Mouse (Mus musculus): Measurements from ENCODE around the gene Pdyn. TPM values are rescaled to one million over a fixed set of nuclear protein-coding genes. Genes with fewer than 3 reads are reported as not detected.

Gene Pdyn
- 7.5 and 10.3 TPM in 2 replicates for polyA plus RNA-seq (2016; fragmentation: Nextera tagmentation; extraction: Ambion mirVana)

DNA sequence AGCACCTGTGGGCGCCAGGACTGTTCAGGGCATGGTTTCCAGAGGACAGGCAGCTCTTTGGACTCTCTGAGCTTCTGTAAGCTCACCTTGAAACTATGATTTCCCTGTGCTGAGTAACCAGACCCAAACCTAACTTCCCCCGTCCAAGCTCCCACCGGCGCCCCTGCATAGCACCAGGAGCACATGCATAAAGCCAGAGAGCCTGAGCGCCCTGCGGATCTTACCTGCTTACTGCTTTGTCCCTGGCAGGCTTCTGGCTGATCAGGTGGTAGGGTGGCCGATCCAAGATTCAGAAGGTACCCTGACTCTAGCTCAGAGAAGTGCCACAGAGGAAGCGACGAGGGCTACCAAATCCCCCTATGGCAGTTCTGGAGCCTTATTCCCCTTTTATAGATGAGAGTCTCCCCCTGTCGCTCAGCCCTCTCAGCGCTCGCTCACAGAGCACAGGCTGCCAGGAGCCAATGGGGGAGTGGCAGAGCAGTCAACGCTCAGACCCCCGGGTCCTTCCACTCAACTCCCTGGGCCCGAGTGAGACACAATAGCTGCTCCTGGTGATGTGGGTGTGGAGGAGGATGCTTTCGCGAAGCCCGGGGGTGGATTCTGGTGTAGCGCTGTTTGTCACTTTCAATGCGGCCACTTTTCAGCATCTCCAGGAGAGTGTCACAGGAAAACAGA lies at the start of gene Pdyn:
Gene Pdyn, minus strand, starts transcription at position 361 of the 675 bp plus-strand sequence.
- Histone ChIP-seq H3K36me3 (no peaks in the 10 kb centered on the region), H3K9me3 (replicated peaks) (no peaks in the 10 kb centered on the region), H3K9ac (peak within 1 kb of the TSS; percentile 37; the same call in 1 of the 2 replicates), H3K4me1 (peaks cover 4% of the 10 kb centered on the region), H3K4me3 (peak within 1 kb of the TSS; percentile 19; the same call in 1 of the 2 replicates), H3K27ac (no peak within 1 kb of the TSS), H3K27me3 (peaks cover 40% of the 10 kb centered on the region), H3K4me2 (replicated peaks) (peak within 1 kb of the TSS; percentile 45)
- 9% methylated on average over 20 of the region's 20 CpGs for WGBS
- peak; percentile 59; the same call in 1 of the 2 replicates for ATAC-seq (ENCODE audit: low FRiP score)

DNA sequence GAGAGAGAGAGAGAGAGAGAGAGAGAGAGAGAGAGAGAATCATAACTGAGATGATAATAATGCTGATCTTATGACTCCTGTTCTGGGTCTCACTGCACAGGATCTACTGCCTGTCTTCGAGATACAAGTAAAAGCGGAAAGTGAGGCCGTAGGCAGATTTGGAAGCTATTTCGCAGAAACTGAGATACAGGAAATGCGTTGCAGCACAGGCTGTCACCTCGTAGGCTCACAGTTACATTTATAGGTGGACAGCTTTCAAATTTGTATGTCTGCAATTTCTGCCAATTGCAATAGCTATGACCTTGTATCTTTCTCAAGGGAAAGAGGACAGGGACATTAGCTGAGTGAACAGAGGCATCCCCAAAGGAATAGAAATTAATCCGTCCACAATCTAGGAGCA lies 42.4 kb upstream of the Pdyn start:
- Histone ChIP-seq H3K27me3 (no peaks in the 10 kb centered on the region), H3K4me2 (replicated peaks) (no peak overlapping the region), H3K4me3 (no peak overlapping the region), H3K36me3 (no peaks in the 10 kb centered on the region), H3K27ac (no peak overlapping the region), H3K9me3 (replicated peaks) (no peaks in the 10 kb centered on the region), H3K4me1 (no peaks in the 10 kb centered on the region), H3K9ac (no peak overlapping the region)
- 90% methylated on average over 7 of the region's 7 CpGs for WGBS
- ATAC-seq (ENCODE audit: low FRiP score): no peak

DNA sequence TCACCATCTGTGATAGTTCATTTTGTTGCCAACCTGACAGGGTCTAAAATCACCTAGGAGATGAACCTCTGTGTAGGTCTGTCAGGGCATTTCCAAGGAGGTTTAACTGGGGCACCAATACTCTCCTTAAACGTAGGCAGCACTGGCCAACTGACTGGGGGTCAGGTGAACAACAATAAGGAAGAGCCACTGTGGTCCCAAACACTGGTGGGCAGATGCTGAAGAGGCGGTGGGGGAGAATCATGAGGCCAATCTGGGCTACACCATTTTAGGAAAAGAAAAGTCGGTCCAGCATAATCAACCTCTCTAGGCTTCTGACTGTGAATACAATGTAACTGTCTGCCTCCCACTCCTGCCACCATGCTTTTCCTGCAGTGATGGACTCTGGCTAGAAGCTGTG lies 40.9 kb upstream of the Pdyn start:
- Histone ChIP-seq H3K27me3 (no peaks in the 10 kb centered on the region), H3K27ac (no peak overlapping the region), H3K4me2 (replicated peaks) (no peak overlapping the region), H3K4me1 (no peaks in the 10 kb centered on the region; the same call in 1 of the 2 replicates), H3K9ac (no peak overlapping the region), H3K36me3 (no peaks in the 10 kb centered on the region), H3K4me3 (no peak overlapping the region), H3K9me3 (replicated peaks) (no peaks in the 10 kb centered on the region)
- no peak for ATAC-seq (ENCODE audit: low FRiP score)
- WGBS: 75% methylated on average over 3 of the region's 3 CpGs

DNA sequence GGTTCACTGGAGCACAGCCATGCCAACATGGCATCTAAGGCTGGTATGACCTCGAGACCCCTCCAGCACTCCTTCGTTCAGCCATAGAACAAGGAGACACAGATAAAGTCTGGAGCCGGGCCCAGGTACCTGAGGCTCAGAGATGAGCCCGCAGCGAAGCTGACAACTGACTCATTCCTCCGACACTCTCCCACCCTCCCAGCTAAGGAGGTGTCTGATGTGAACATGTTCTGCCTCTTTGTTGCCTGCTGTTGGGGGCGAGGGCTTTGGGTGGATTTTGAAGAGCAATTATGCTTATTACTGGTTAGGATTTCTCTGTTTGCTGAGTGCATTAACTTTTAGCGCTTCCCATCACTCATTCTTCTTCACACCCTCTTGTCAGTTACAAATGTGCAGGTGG lies 34.4 kb upstream of the Pdyn start:
- no peak overlapping the region for H3K4me2 ChIP-seq (replicated peaks)
- no peak overlapping the region for H3K4me3 ChIP-seq
- H3K4me1 ChIP-seq: no peaks in the 10 kb centered on the region; the same call in 1 of the 2 replicates
- 73% methylated on average over 8 of the region's 8 CpGs for WGBS
- no peaks in the 10 kb centered on the region for H3K9me3 ChIP-seq (replicated peaks)
- ATAC-seq (ENCODE audit: low FRiP score): no peak
- no peaks in the 10 kb centered on the region; the same call in 1 of the 2 replicates for H3K27me3 ChIP-seq
- no peak overlapping the region for H3K9ac ChIP-seq
- no peak overlapping the region for H3K27ac ChIP-seq
- H3K36me3 ChIP-seq: no peaks in the 10 kb centered on the region

DNA sequence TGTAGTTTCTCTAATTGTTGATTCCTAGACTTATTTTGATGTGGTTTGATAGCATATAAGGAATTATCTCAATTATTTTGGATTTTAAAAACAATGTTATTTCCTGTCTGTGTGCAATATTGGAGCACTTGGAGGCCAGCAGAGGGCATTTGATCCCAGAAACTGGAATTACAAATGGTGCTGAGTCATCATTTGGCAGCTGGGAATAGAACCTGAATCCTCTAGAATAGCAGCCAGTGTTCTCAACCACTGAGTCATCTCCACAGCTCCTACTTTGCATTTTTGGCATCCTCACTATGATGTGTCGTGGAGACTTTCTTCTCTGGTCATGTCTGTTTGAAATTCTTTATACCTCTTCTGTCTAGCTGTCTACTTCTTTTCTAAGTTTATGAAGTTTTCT lies 30.0 kb upstream of the Pdyn start:
- H3K4me1 ChIP-seq: no peaks in the 10 kb centered on the region
- H3K4me2 ChIP-seq (replicated peaks): no peak overlapping the region
- H3K36me3 ChIP-seq: no peaks in the 10 kb centered on the region
- no peaks in the 10 kb centered on the region for H3K9me3 ChIP-seq (replicated peaks)
- WGBS: 81% methylated on average over 1 of the region's 1 CpGs
- no peaks in the 10 kb centered on the region; the same call in 1 of the 2 replicates for H3K27me3 ChIP-seq
- H3K27ac ChIP-seq: no peak overlapping the region
- ATAC-seq (ENCODE audit: low FRiP score): no peak
- H3K9ac ChIP-seq: no peak overlapping the region
- no peak overlapping the region for H3K4me3 ChIP-seq

DNA sequence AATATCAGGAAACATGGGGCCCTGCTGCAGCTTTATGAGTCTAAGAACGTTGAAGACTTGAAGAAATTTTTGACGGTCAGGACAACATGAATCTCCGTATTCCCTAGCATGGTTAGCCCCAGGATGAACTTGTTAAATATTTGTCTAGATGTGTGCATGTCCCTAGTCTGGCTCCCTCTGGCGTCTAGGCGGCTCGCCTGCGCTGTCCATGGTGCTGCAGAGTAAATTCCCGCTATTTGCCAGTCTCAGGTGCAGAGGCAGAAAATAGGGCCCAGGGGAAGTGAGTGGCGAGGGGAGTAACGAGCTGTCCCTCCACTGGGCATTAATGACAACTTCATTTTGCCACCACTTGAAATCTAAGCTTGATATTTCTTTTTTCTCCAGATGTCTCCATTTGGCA lies 16.0 kb upstream of the Pdyn start:
- WGBS: 25% methylated on average over 10 of the region's 10 CpGs
- H3K4me1 ChIP-seq: no peaks in the 10 kb centered on the region
- H3K9me3 ChIP-seq (replicated peaks): no peaks in the 10 kb centered on the region
- H3K4me2 ChIP-seq (replicated peaks): no peak overlapping the region
- H3K27me3 ChIP-seq: no peaks in the 10 kb centered on the region
- H3K27ac ChIP-seq: no peak overlapping the region
- no peaks in the 10 kb centered on the region for H3K36me3 ChIP-seq
- no peak overlapping the region for H3K4me3 ChIP-seq
- no peak for ATAC-seq (ENCODE audit: low FRiP score)
- H3K9ac ChIP-seq: no peak overlapping the region

DNA sequence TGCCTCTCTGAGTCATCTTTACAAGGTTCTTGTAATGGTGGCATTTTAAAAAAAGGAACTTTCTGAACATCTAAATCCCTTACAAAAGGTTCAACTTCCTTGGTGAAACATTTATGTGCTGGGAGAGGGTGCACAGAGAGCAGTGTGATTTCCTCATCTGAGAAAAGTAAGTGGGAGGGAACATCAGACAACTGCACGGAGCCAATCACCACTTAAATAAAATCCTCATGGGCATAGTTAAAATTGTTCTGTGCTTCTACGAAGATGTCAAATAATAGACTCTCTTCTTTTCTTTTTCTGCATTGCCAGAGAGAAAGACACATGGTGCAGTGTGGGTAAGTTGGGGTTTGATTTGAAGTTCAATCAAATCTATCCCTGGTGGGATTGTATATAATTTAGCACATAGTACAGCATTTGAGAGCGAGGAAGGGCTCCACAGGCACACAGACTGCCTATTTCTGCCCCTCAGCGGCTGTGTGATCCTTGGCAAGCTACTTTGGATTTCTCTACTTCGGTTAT lies 13.4 kb upstream of the Pdyn start:
- WGBS: 81% methylated on average over 5 of the region's 5 CpGs
- H3K36me3 ChIP-seq: no peaks in the 10 kb centered on the region
- H3K4me3 ChIP-seq: no peak overlapping the region
- no peak for ATAC-seq (ENCODE audit: low FRiP score)
- H3K9ac ChIP-seq: no peak overlapping the region
- H3K27ac ChIP-seq: no peak overlapping the region
- H3K4me1 ChIP-seq: no peaks in the 10 kb centered on the region
- no peak overlapping the region for H3K4me2 ChIP-seq (replicated peaks)
- no peaks in the 10 kb centered on the region for H3K9me3 ChIP-seq (replicated peaks)
- H3K27me3 ChIP-seq: no peaks in the 10 kb centered on the region

DNA sequence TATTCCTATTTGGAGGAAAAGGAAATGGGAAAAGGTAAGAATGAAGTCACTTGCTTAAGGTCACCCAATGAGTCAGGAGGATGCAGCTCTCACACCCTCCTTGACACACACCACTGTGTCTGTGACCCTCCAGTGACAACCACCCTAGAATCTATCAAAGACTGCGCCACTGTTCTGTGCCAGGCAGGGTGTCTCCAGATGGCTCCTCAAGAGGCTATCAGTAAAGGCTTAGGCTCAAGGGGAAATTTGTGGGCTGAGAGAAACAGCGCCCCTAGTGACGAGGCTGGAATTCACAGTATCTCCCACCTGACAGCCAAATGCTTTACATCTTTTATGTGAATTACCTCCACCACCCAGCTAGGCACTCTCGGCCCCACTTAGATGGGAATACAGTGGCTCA lies 3.6 kb downstream of the Pdyn start:
- ATAC-seq (ENCODE audit: low FRiP score): no peak; the same call in 1 of the 2 replicates
- H3K9ac ChIP-seq: no peak overlapping the region

DNA sequence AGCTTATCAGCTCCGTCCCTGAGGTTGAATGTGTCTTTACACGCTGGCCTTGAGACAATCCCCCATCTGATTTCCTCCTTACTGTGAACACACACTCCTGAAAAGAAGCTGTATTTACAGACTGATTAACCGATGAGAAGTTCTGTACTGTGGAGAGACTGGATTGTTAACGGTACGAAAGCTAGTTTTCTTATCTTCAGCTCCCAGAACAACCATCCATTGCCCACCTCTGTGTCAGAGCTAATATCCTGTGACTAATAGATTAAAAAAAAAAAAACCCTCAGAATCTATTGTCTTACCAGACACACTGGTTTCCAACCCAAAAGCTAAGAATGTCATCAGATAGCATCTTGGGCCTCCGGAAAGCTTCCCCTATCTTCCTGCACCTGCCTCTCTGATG lies 5.3 kb downstream of the Pdyn start:
- peaks cover under 1% of the 10 kb centered on the region for H3K4me1 ChIP-seq
- WGBS: 79% methylated on average over 6 of the region's 6 CpGs
- no peak overlapping the region for H3K9ac ChIP-seq
- no peak for ATAC-seq (ENCODE audit: low FRiP score)
- H3K4me3 ChIP-seq: no peak overlapping the region
- no peak overlapping the region for H3K4me2 ChIP-seq (replicated peaks)
- no peaks in the 10 kb centered on the region for H3K36me3 ChIP-seq
- no peak overlapping the region for H3K27ac ChIP-seq
- peaks cover 18% of the 10 kb centered on the region for H3K27me3 ChIP-seq
- no peaks in the 10 kb centered on the region for H3K9me3 ChIP-seq (replicated peaks)

More for the DNA sequence above, 3.6 kb downstream of the Pdyn start:
- Histone ChIP-seq H3K4me1 (peaks cover 4% of the 10 kb centered on the region), H3K4me2 (replicated peaks) (no peak overlapping the region), H3K9me3 (replicated peaks) (no peaks in the 10 kb centered on the region), H3K27ac (no peak overlapping the region), H3K27me3 (peaks cover 34% of the 10 kb centered on the region), H3K36me3 (no peaks in the 10 kb centered on the region), H3K4me3 (no peak overlapping the region)
- 11% methylated on average over 4 of the region's 4 CpGs for WGBS

DNA sequence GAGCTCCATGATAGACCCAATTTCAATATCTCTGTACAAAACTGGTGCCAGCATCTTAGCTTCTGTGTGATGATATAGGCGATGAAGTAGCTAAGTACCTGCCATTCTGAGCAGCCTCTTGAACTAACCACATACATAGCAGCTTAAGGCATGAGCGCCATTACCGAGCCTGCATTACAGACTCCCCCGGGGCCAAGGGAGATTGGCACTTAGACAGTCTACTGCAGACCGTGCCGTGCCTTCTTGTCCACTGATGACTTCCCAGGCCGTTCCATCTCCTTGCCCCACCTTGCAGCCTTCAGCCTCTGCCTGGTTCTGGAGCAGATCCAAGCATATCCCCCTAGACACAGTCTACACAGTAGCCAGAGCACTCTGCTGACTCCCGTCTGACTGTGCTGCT lies 7.0 kb downstream of the Pdyn start:
- Histone ChIP-seq H3K9ac (no peak overlapping the region), H3K4me1 (no peaks in the 10 kb centered on the region), H3K9me3 (replicated peaks) (no peaks in the 10 kb centered on the region), H3K36me3 (no peaks in the 10 kb centered on the region), H3K4me2 (replicated peaks) (no peak overlapping the region), H3K27me3 (peaks cover 5% of the 10 kb centered on the region; the same call in 1 of the 2 replicates), H3K4me3 (no peak overlapping the region), H3K27ac (no peak overlapping the region)
- 84% methylated on average over 8 of the region's 8 CpGs for WGBS
- no peak for ATAC-seq (ENCODE audit: low FRiP score)

DNA sequence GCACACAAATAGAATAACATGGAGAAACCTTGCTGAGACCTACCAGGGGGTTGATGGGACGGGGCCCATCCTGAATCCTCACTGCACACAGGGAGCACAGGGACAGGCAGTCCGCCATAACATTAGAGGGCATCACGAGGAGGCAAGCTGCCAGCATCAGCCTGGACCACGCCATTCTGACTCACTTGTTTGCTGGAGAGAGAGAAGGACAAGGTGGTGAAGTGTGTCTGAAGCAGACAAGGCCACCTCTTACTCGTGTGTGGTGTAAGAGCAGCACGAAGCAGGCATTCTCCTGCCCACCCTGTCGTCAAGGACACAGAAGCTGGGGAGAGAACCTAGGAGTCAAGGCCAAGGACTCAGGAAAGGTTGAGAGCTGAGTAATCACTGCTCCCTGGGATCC lies 9.9 kb downstream of the Pdyn start:
- no peaks in the 10 kb centered on the region for H3K9me3 ChIP-seq (replicated peaks)
- no peaks in the 10 kb centered on the region for H3K4me1 ChIP-seq
- ATAC-seq (ENCODE audit: low FRiP score): no peak
- no peak overlapping the region for H3K4me2 ChIP-seq (replicated peaks)
- no peak overlapping the region for H3K4me3 ChIP-seq
- H3K9ac ChIP-seq: no peak overlapping the region
- H3K36me3 ChIP-seq: no peaks in the 10 kb centered on the region
- no peak overlapping the region for H3K27ac ChIP-seq
- H3K27me3 ChIP-seq: no peaks in the 10 kb centered on the region
- 83% methylated on average over 7 of the region's 7 CpGs for WGBS

DNA sequence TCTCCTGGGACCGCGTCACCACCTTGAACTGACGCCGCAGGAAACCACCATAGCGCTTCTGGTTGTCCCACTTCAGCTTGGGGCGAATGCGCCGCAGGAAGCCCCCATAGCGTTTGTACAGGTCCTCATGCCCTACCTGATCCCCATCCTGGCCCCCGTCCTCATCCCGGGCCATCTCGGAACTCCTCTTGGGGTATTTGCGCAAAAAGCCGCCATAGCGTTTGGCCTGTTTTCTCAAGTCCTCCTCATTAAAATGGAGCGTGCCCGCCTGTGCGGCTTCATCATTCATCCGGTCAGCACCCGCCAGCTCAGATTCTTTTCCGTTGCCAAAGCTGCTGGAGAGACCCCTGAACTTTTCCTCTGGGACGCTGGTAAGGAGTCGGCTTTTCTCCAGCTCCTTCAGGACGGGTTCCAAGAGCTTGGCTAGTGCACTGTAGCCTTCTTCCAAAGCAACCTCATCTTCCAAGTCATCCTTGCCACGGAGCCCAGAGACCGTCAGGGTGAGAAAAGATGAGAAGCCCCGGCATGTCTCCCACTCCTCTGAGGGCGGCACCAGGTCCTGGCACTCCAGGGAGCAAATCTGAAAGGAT lies 11.5 kb downstream of the Pdyn start:
- Histone ChIP-seq H3K27me3 (no peaks in the 10 kb centered on the region), H3K4me3 (no peak overlapping the region), H3K27ac (no peak overlapping the region), H3K36me3 (no peaks in the 10 kb centered on the region), H3K4me1 (no peaks in the 10 kb centered on the region), H3K9me3 (replicated peaks) (no peaks in the 10 kb centered on the region), H3K4me2 (replicated peaks) (no peak overlapping the region), H3K9ac (no peak overlapping the region)
- 93% methylated on average over 28 of the region's 28 CpGs for WGBS
- ATAC-seq (ENCODE audit: low FRiP score): no peak

DNA sequence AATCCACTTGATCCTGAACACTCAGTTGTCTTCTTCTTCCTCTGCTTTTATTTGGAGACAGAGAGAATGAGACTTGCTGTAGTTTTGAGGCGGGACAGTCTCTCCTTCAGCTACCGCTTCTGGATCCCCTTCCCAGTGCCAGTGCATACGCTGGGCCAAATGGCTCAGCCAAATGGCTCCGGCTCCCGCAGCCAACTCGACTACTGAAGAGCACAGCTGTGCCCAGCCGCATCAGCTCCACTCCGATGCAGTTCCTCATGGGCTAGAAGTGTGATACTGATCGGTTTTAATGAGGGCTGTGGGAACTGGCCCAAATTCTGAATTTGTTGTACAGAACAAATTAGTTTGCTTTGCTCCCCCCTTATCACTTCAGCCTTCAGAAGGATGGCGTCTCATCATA lies 12.7 kb downstream of the Pdyn start:
- ATAC-seq (ENCODE audit: low FRiP score): no peak
- H3K4me1 ChIP-seq: no peaks in the 10 kb centered on the region
- no peaks in the 10 kb centered on the region for H3K36me3 ChIP-seq
- no peak overlapping the region for H3K27ac ChIP-seq
- no peak overlapping the region for H3K4me2 ChIP-seq (replicated peaks)
- H3K27me3 ChIP-seq: no peaks in the 10 kb centered on the region
- no peak overlapping the region for H3K9ac ChIP-seq
- H3K4me3 ChIP-seq: no peak overlapping the region
- H3K9me3 ChIP-seq (replicated peaks): no peaks in the 10 kb centered on the region
- 77% methylated on average over 10 of the region's 10 CpGs for WGBS
